Mouse (Mus musculus): ENCODE measurements at regions not wholly inside any gene's neighbourhood (a gene's known extent, or its start where the extent isn't known, plus 50 kb on each side); places are given as distances from the start of the nearest gene placed in this dataset.

DNA sequence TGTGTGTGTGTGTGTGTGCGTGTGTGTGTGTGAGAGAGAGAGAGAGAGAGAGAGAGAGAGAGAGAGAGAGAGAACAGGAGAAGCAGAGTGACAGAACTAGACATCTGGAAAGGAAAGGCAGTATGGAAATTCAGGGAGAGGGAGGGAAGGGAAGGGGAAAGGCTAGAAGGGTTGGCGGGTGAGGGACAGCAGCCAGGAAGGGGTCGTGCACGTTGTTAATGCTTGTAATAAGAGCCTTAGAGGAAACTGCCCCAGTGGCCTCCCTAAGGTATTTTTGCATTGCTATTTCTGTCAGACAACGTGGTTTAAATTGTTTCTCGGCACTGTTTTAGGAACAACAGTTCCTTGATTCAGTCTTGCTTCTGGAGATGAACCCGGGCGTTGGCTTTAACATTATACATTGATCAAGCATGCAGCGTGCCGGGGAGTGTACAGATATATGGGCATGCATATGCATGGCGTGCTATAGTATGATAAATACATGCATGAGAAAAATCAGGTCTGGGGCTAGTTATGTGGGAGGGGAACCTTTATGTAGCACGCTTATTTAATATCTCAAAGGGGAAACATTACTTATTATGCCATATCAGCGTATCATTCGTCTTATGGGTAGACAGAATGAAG lies 52.6 kb upstream of the Ptgfrn start:
- DNase-seq (ENCODE audit: low spot score), result no peak

DNA sequence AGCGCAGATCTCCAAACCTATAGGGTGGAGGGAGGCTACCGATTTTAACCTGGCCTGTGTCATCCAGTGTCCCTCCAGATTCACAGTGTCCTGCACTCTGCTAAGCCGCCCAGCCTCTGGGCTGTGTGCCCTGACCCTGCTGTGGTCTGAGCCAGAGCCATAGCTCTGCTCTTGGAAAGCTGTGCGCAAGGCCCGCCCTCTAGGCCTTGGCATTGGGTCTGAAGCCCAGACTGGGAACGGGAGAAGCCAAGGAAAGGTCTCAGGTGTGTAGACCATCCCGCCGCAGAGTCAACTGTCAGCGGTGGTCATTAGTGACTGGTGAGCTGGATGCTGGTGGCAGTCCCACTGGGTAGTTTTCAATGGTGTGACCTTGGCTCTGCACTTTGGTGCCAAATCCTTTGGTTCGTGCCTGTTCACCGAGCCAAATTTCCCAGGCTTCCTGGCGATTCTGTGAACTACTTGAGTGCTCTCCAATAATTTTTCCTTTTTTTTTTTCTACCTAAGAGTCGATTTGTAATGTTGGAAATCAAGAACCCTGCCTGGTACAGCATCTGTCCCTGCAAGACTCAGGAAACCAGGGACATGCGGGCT lies 52.0 kb upstream of the Ptgfrn start:
- DNase-seq (ENCODE audit: low spot score), result peak; percentile 21

GRCm38 (mm10) chr3:101161421-101161940 lies 51.4 kb upstream of the Ptgfrn start:
- no peak for DNase-seq (ENCODE audit: low spot score)
